ENCODE assay signal across 9 mouse cellular contexts in genomic region chr11:59015052-59015451, GRCm38 (mm10). TPM values are rescaled to one million over a fixed set of nuclear protein-coding genes. Genes with fewer than 3 reads are reported as not detected.
DNase-seq lines count a peak whose midpoint lies in the region; ATAC-seq and TF ChIP-seq lines count a peak whose summit lies in the region.
"Had no signal": no experiment of that assay in that cellular context is flagged by ENCODE, and none has a peak within 500 bp of the region (broad histone marks: within the 10 kb centered on the region; RNA-seq: fewer than 3 reads in every experiment).

No protein-coding gene starts in this region.

- peaks cover 93% of the 10 kb centered on the region for H3K27me3 ChIP-seq in megakaryocyte, embryonic 14.5 days (replicated peaks)

- no peaks in the 10 kb centered on the region for H3K9me3 ChIP-seq in megakaryocyte, embryonic 14.5 days
- H3K9me3 ChIP-seq: lung, embryonic 15.5 days had no signal

- no peaks in the 10 kb centered on the region for H3K4me1 ChIP-seq in lung, adult 2 months (ENCODE audit: control insufficient read depth, insufficient read depth, low read length)
- H3K4me1 ChIP-seq in megakaryocyte, embryonic 14.5 days: peaks cover 8% of the 10 kb centered on the region
- H3K4me1 ChIP-seq: lung, embryonic 15.5 days had no signal

- TF ChIP-seq POLR2A in lung, adult 2 months (IDR thresholded peaks at IDR 0.05; ENCODE audit: borderline replicate concordance, extremely low read depth, low read depth, low read length): no peak

- 32% methylated on average over 9 of the region's 9 CpGs for whole genome bisulfite sequencing in lung, adult 2 months

- ATAC-seq in erythroid progenitor cell, adult 5-6 weeks (replicated peaks; ENCODE audit: low FRiP score, poor library complexity, severe bottlenecking): no peak

- H3K36me3 ChIP-seq in megakaryocyte, embryonic 14.5 days (replicated peaks; ENCODE audit: low read length): no peaks in the 10 kb centered on the region
- H3K36me3 ChIP-seq: lung, embryonic 15.5 days had no signal

- DNase-seq in cerebellum, adult 8-10 months: peak; percentile 16
- no peak for DNase-seq in cerebellum, adult 11-12 months
- no peak for DNase-seq in lung, adult 2 months
- DNase-seq in lung, adult 18-20 months: no peak
- peak; percentile 68 for DNase-seq in adrenal gland, postnatal 25 days
- DNase-seq in kidney, postnatal 4 days: peak; percentile 62 to 72

- TF ChIP-seq CTCF in lung, adult 2 months (IDR thresholded peaks at IDR 0.05; ENCODE audit: insufficient read depth, low read length): 0 out of 2 replicates have a peak, but pooled peaks have one; percentile 26

- no peak overlapping the region for H3K4me3 ChIP-seq in lung, adult 2 months (replicated peaks; ENCODE audit: extremely low read depth, low read depth, low read length)
- peak overlapping the region; percentile 57 for H3K4me3 ChIP-seq in megakaryocyte, embryonic 14.5 days (replicated peaks)
- H3K4me3 ChIP-seq: lung, embryonic 15.5 days had no signal

RNA-seq across cellular contexts. Expression of gene Trim11, which starts 37.2 kb away (rescaled TPM):
- polyA plus RNA-seq in lung, adult 2 months (2012; rRNA removed): 31.4 and 38.3 TPM in 2 replicates
- 30.0 and 30.1 TPM in 2 replicates for total RNA-seq in adrenal gland, postnatal 25 days (2021)
- 12.8 and 20.1 TPM in 2 replicates for polyA plus RNA-seq in megakaryocyte, embryonic 14.5 days (2012; ENCODE audit: insufficient read depth, low replicate concordance)
- 10.1 and 18.0 TPM in 2 replicates for total RNA-seq in erythroid progenitor cell, adult 5-6 weeks (2015; ENCODE audit: low replicate concordance)
- total RNA-seq in erythroid progenitor cell, adult 5-6 weeks (2017; ENCODE audit: low replicate concordance): 11.3 and 15.2 TPM in 2 replicates

Comparison
In these comparisons a context has a peak if more than half of its experiments do, and no peak if none do; other contexts are left out.
1. DNase-seq: peak in cerebellum, adult 8-10 months (single experiment), adrenal gland, postnatal 25 days (single experiment) and kidney, postnatal 4 days (2 of 2); none in cerebellum, adult 11-12 months (single experiment), lung, adult 2 months (single experiment) and lung, adult 18-20 months (0 of 2).